Mouse (Mus musculus) ES-Bruce4 (cell line): Measurements from ENCODE around the gene Ift122.

ENCODE experiments used
- CTCF ChIP-seq: IDR thresholded peaks from one replicate; pipeline ENCODE4 v1.8.1; 2011; ENCODE audit warnings: low read depth, low read length
- EP300 ChIP-seq: IDR thresholded peaks from 2 replicates; pipeline ENCODE4 v1.6.1; 2011; ENCODE audit warnings: low read depth, low read length; ENCODE audit not compliant: insufficient read depth
- POLR2A ChIP-seq: IDR thresholded peaks from one replicate; pipeline ENCODE4 v1.8.1; 2011; ENCODE audit warnings: low read length; ENCODE audit not compliant: insufficient read depth

DNA sequence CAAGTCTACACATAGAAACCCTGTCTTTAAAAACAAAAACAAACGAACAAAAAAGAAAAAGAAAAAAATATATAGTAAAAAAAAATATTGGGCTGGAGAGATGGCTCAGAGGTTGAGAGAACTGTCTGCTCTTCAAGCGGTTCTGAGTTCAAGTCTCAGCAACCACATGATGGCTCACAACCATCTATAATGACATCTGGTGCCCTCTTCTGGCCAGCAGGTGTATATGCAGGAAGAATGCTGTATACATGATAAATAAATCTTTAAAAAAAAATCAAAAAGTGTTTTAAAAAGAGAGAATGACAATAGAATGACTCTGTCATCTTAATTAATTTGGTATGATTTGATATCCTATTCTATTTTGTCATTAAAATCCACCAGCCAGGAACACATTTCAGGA is 1.2 kb downstream of the Ift122 start:
- TF ChIP-seq CTCF = peak; percentile 8
- no peak for TF ChIP-seq POLR2A
- no peak for TF ChIP-seq EP300
